Mouse (Mus musculus) bone marrow macrophage, adult 2 months (primary cell): ENCODE results near the gene Prl7b1.

ENCODE experiments used
- CTCF ChIP-seq: IDR thresholded peaks from 2 replicates; pipeline ENCODE4 v1.5.1; 2012; ENCODE audit warnings: low read depth, mild to moderate bottlenecking, low read length, moderate library complexity
- POLR2A ChIP-seq: IDR thresholded peaks from 2 replicates; pipeline ENCODE4 v1.6.1; 2012; ENCODE audit warnings: mild to moderate bottlenecking, low read depth, low read length, borderline replicate concordance

DNA sequence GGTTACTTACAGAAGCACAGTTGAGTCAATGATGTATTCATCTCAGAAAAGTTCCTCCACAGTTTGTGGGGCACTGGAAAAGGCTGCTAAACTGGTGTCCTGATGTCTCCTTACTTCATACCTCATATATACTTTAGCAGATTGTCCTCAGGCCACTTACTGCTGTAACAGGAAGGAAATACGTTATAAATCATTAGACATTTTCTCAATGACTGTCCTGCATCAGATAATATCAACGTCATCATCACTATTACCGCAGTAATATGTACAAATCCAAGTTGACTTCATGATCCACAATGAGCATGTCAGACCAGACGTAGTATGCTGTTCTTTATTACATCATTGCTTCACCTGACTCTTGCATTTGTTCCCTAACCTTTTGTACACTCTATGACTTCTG lies at the start of gene Prl7b1:
- TF ChIP-seq CTCF (no peak), POLR2A (no peak)
